In genomic region chr7:67373584-67373960, GRCm38 (mm10) we compare ENCODE assay signal across 8 mouse cellular contexts. TPM values are rescaled to one million over a fixed set of nuclear protein-coding genes. Genes with fewer than 3 reads are reported as not detected.
A peak's percentile ranks its signal among the peaks of the same experiment; 100 is the strongest.
DNase-seq lines count a peak whose midpoint lies in the region; ATAC-seq and TF ChIP-seq lines count a peak whose summit lies in the region.
"Had no signal": no experiment of that assay in that cellular context is flagged by ENCODE, and none has a peak within 500 bp of the region (broad histone marks: within the 10 kb centered on the region; RNA-seq: fewer than 3 reads in every experiment).

No protein-coding gene starts in this region.

- WGBS in forebrain, embryonic 12.5 days, result 22% methylated on average over 6 of the region's 6 CpGs
- 29% methylated on average over 6 of the region's 6 CpGs for WGBS in limb, embryonic 14.5 days
- 28% methylated on average over 6 of the region's 6 CpGs for WGBS in stomach, embryonic 14.5 days

- H3K9me3 ChIP-seq in megakaryocyte, embryonic 14.5 days, result no peaks in the 10 kb centered on the region
- no peaks in the 10 kb centered on the region for H3K9me3 ChIP-seq in forebrain, embryonic 12.5 days
- H3K9me3 ChIP-seq in limb, embryonic 14.5 days (ENCODE audit: control insufficient read depth, low read length), result no peaks in the 10 kb centered on the region
- no peaks in the 10 kb centered on the region for H3K9me3 ChIP-seq in stomach, embryonic 14.5 days (ENCODE audit: control insufficient read depth, low read depth, low read length)

- H3K4me3 ChIP-seq in megakaryocyte, embryonic 14.5 days (replicated peaks), result peak overlapping the region; percentile 95
- H3K4me3 ChIP-seq in forebrain, embryonic 12.5 days (replicated peaks), result peak overlapping the region; percentile 90
- H3K4me3 ChIP-seq in limb, embryonic 14.5 days (replicated peaks; ENCODE audit: low read length), result peak overlapping the region; percentile 90
- H3K4me3 ChIP-seq in stomach, embryonic 14.5 days (ENCODE audit: low read depth, low read length), result peak overlapping the region; percentile 90

- H3K27ac ChIP-seq in forebrain, embryonic 12.5 days, result peak overlapping the region; percentile 98
- H3K27ac ChIP-seq in limb, embryonic 14.5 days (replicated peaks; ENCODE audit: low read depth, low read length), result peak overlapping the region; percentile 99
- peak overlapping the region; percentile 99 for H3K27ac ChIP-seq in stomach, embryonic 14.5 days (ENCODE audit: low read length)

- H3K36me3 ChIP-seq in megakaryocyte, embryonic 14.5 days (replicated peaks; ENCODE audit: low read length), result no peaks in the 10 kb centered on the region
- H3K36me3 ChIP-seq in forebrain, embryonic 12.5 days (replicated peaks), result no peaks in the 10 kb centered on the region
- no peaks in the 10 kb centered on the region for H3K36me3 ChIP-seq in limb, embryonic 14.5 days (ENCODE audit: control insufficient read depth, insufficient read depth, low read length)
- H3K36me3 ChIP-seq in stomach, embryonic 14.5 days (ENCODE audit: control insufficient read depth, insufficient read depth, low read length), result no peaks in the 10 kb centered on the region

- peaks cover 41% of the 10 kb centered on the region for H3K4me1 ChIP-seq in megakaryocyte, embryonic 14.5 days
- peaks cover 18% of the 10 kb centered on the region for H3K4me1 ChIP-seq in forebrain, embryonic 12.5 days
- peaks cover 12% of the 10 kb centered on the region; the same call in 1 of the 2 replicates for H3K4me1 ChIP-seq in limb, embryonic 14.5 days (ENCODE audit: control insufficient read depth, insufficient read depth, low read length)
- peaks cover 9% of the 10 kb centered on the region; the same call in 1 of the 2 replicates for H3K4me1 ChIP-seq in stomach, embryonic 14.5 days (ENCODE audit: control insufficient read depth, insufficient read depth, low read length)

- peak overlapping the region; percentile 98 for H3K9ac ChIP-seq in forebrain, embryonic 12.5 days
- H3K9ac ChIP-seq in limb, embryonic 14.5 days (ENCODE audit: low read depth, low read length, severe bottlenecking), result peak overlapping the region; percentile 98
- H3K9ac ChIP-seq in stomach, embryonic 14.5 days (replicated peaks; ENCODE audit: low read depth, low read length), result peak overlapping the region; percentile 97

- H3K27me3 ChIP-seq in megakaryocyte, embryonic 14.5 days (replicated peaks), result no peaks in the 10 kb centered on the region
- no peaks in the 10 kb centered on the region; the same call in 1 of the 2 replicates for H3K27me3 ChIP-seq in forebrain, embryonic 12.5 days
- no peaks in the 10 kb centered on the region for H3K27me3 ChIP-seq in limb, embryonic 14.5 days (ENCODE audit: control insufficient read depth, insufficient read depth, low read length)
- H3K27me3 ChIP-seq in stomach, embryonic 14.5 days (ENCODE audit: control insufficient read depth, insufficient read depth, low read length), result no peaks in the 10 kb centered on the region

- peak overlapping the region; percentile 91 for H3K4me2 ChIP-seq in forebrain, embryonic 12.5 days
- H3K4me2 ChIP-seq in limb, embryonic 14.5 days (replicated peaks; ENCODE audit: low read depth, low read length, severe bottlenecking), result peak overlapping the region; percentile 94
- H3K4me2 ChIP-seq in stomach, embryonic 14.5 days (replicated peaks; ENCODE audit: low read depth, low read length), result peak overlapping the region; percentile 95

- TF ChIP-seq POLR2A in limb, embryonic 14.5 days (IDR thresholded peaks at IDR 0.05; ENCODE audit: borderline replicate concordance, extremely low read depth, insufficient read depth, insufficient read length), result no peak

- no peak for DNase-seq in limb, embryonic 14.5 days (ENCODE audit: low spot score)
- DNase-seq in gastrocnemius, postnatal 4 days (ENCODE audit: low spot score in 2 of 2), result no peak
- DNase-seq in embryo, embryonic 11 days, result no peak
- DNase-seq: right cerebral cortex, postnatal 4 days had no signal

- ATAC-seq in megakaryocyte, adult 5-6 weeks (ENCODE audit: poor library complexity, severe bottlenecking), result no peak
- 0 out of 2 replicates have a peak, but pooled peaks have one; percentile 1 for ATAC-seq in forebrain, embryonic 12.5 days (ENCODE audit: low FRiP score)
- ATAC-seq in limb, embryonic 14.5 days (ENCODE audit: low FRiP score, low read depth), result no peak
- ATAC-seq in stomach, embryonic 14.5 days (ENCODE audit: insufficient number of reproducible peaks, insufficient read depth, low FRiP score, low read depth), result 0 out of 2 replicates have a peak, but pooled peaks have one; percentile 10

RNA-seq across cellular contexts. Expression of gene Mef2a, which starts 0.9 kb away (rescaled TPM):
- 0.58 and 3.5 TPM in 2 replicates for polyA plus RNA-seq in megakaryocyte, embryonic 14.5 days (2012; ENCODE audit: insufficient read depth, low replicate concordance)
- 154 and 168 TPM in 2 replicates for total RNA-seq in megakaryocyte, adult 5-6 weeks (2015)
- 76.5 and 94.0 TPM in 2 replicates for total RNA-seq in megakaryocyte, adult 5-6 weeks (2017)
- polyA plus RNA-seq in forebrain, embryonic 12.5 days (2016; fragmentation: Nextera tagmentation; extraction: Ambion mirVana), result 30.6 and 32.1 TPM in 2 replicates
- polyA plus RNA-seq in limb, embryonic 14.5 days (2012; rRNA removed), result 41.5 and 48.8 TPM in 2 replicates
- 50.9 and 52.0 TPM in 2 replicates for polyA plus RNA-seq in limb, embryonic 14.5 days (2014; fragmentation: Nextera tagmentation; extraction: Ambion mirVana)
- 48.0 and 49.1 TPM in 2 replicates for polyA plus RNA-seq in stomach, embryonic 14.5 days (2014; fragmentation: Nextera tagmentation; extraction: Ambion mirVana)
- 100 to 1,000 TPM; 104 to 116 TPM for total RNA-seq in gastrocnemius, postnatal 4 days (2021)

Comparison
In these comparisons a context has a peak if more than half of its experiments do, and no peak if none do; other contexts are left out.
1. ATAC-seq: peak in forebrain, embryonic 12.5 days (single experiment) and stomach, embryonic 14.5 days (single experiment); none in megakaryocyte, adult 5-6 weeks (single experiment) and limb, embryonic 14.5 days (single experiment).
2. Peak in every context shown above with its lines, with median percentiles within 50 percentile points of each other: H3K4me3 ChIP-seq, H3K27ac ChIP-seq, H3K4me2 ChIP-seq and H3K9ac ChIP-seq.